Comparison of ENCODE assay signal across 31 mouse cellular contexts in genomic region chr1:97614531-97615462, GRCm38 (mm10). TPM values are rescaled to one million over a fixed set of nuclear protein-coding genes. Genes with fewer than 3 reads are reported as not detected.
DNase-seq lines count a peak whose midpoint lies in the region; ATAC-seq and TF ChIP-seq lines count a peak whose summit lies in the region.
"Had no signal": no experiment of that assay in that cellular context is flagged by ENCODE, and none has a peak within 500 bp of the region (broad histone marks: within the 10 kb centered on the region; RNA-seq: fewer than 3 reads in every experiment).

No protein-coding gene starts in this region.

- no peaks in the 10 kb centered on the region for H3K27me3 ChIP-seq in kidney, embryonic 14.5 days (ENCODE audit: control insufficient read depth, insufficient read depth, low read length)
- no peaks in the 10 kb centered on the region for H3K27me3 ChIP-seq in kidney, adult 2 months (replicated peaks; ENCODE audit: control insufficient read depth, insufficient read depth, low read length)
- H3K27me3 ChIP-seq: embryonic facial prominence, embryonic 15.5 days; heart, embryonic 15.5 days; hindbrain, embryonic 12.5 days; liver, embryonic 13.5 days; neural tube, embryonic 15.5 days; stomach, embryonic 15.5 days had no signal

- no peaks in the 10 kb centered on the region for H3K36me3 ChIP-seq in kidney, embryonic 14.5 days (ENCODE audit: control insufficient read depth, insufficient read depth, low read length)
- H3K36me3 ChIP-seq in kidney, adult 2 months (ENCODE audit: control insufficient read depth, insufficient read depth, low read length), result no peaks in the 10 kb centered on the region
- H3K36me3 ChIP-seq: embryonic facial prominence, embryonic 10.5 days; embryonic facial prominence, embryonic 15.5 days; heart, embryonic 10.5 days; heart, embryonic 15.5 days; hindbrain, embryonic 12.5 days; liver, embryonic 13.5 days; midbrain, embryonic 10.5 days; neural tube, embryonic 15.5 days; stomach, embryonic 15.5 days had no signal

- intact Hi-C loops in heart, postnatal 36 days (cut with DNase I), result no loop called here

- no peak overlapping the region for H3K4me2 ChIP-seq in kidney, embryonic 14.5 days (replicated peaks; ENCODE audit: low read depth, low read length)
- H3K4me2 ChIP-seq: embryonic facial prominence, embryonic 15.5 days; heart, embryonic 15.5 days; hindbrain, embryonic 12.5 days; liver, embryonic 13.5 days; lung, embryonic 14.5 days; neural tube, embryonic 15.5 days; stomach, embryonic 15.5 days had no signal

- ATAC-seq in kidney, embryonic 14.5 days (ENCODE audit: low FRiP score, low TSS enrichment), result no peak
- no peak for ATAC-seq in monocyte, adult 5-6 weeks (replicated peaks; ENCODE audit: insufficient number of reproducible peaks, low FRiP score, low TSS enrichment, poor library complexity, severe bottlenecking)
- ATAC-seq: activated CD4-positive, CD25-positive, alpha-beta regulatory T cell, adult 4 months; forebrain, embryonic 14.5 days; intestine, embryonic 16.5 days had no signal

- H3K4me3 ChIP-seq in kidney, embryonic 14.5 days (ENCODE audit: low read length), result no peak overlapping the region
- no peak overlapping the region for H3K4me3 ChIP-seq in kidney, adult 2 months (ENCODE audit: insufficient read depth, low read depth, low read length)
- H3K4me3 ChIP-seq: embryonic facial prominence, embryonic 10.5 days; embryonic facial prominence, embryonic 15.5 days; heart, embryonic 10.5 days; heart, embryonic 15.5 days; hindbrain, embryonic 12.5 days; liver, embryonic 13.5 days; midbrain, embryonic 10.5 days; neural tube, embryonic 15.5 days; stomach, embryonic 15.5 days had no signal

- H3K9me3 ChIP-seq in kidney, embryonic 14.5 days (ENCODE audit: control insufficient read depth, low read length), result no peaks in the 10 kb centered on the region
- H3K9me3 ChIP-seq: embryonic facial prominence, embryonic 10.5 days; embryonic facial prominence, embryonic 15.5 days; heart, embryonic 10.5 days; heart, embryonic 15.5 days; hindbrain, embryonic 12.5 days; liver, embryonic 13.5 days; midbrain, embryonic 10.5 days; neural tube, embryonic 15.5 days; stomach, embryonic 15.5 days had no signal

- no peak for TF ChIP-seq CTCF in kidney, adult 2 months (conservative IDR thresholded peaks at IDR 0.05; ENCODE audit: insufficient read depth, insufficient read length, low read depth, low read length)

- no peak for TF ChIP-seq POLR2A in kidney, adult 2 months (IDR thresholded peaks at IDR 0.05; ENCODE audit: low read depth, low read length)

- peak; percentile 89 for DNase-seq in kidney, adult 11 months
- DNase-seq in kidney, adult 2 months, result peak; percentile 90
- peak; percentile 88 for DNase-seq in kidney, adult 9 months
- peak; percentile 77 to 87 for DNase-seq in kidney, postnatal 36 days
- no peak for DNase-seq in lung, adult 18-20 months
- no peak for DNase-seq in heart, postnatal 36 days
- DNase-seq: adrenal gland, adult 2 months; adrenal gland, postnatal 36 days; B cell, adult 2 months; cerebellum, adult 8-10 months; cerebellum, postnatal 25 days; gastrocnemius, postnatal 10 days; left cerebral cortex, postnatal 4 days; liver, embryonic 13.5 days; lung, embryonic 14.5 days; lung, postnatal 14 days; right cerebral cortex, postnatal 25 days; thymus, postnatal 14 days had no signal

- 90% methylated on average over 11 of the region's 11 CpGs for WGBS in kidney, embryonic 14.5 days
- 61% methylated on average over 11 of the region's 11 CpGs for WGBS in kidney, adult 2 months

- no peak overlapping the region for H3K9ac ChIP-seq in kidney, embryonic 14.5 days (ENCODE audit: low read depth, low read length)
- H3K9ac ChIP-seq: embryonic facial prominence, embryonic 15.5 days; heart, embryonic 15.5 days; hindbrain, embryonic 12.5 days; liver, embryonic 13.5 days; lung, embryonic 14.5 days; neural tube, embryonic 15.5 days; stomach, embryonic 15.5 days had no signal

- H3K27ac ChIP-seq in kidney, embryonic 14.5 days (ENCODE audit: low read depth, low read length), result no peak overlapping the region
- H3K27ac ChIP-seq in kidney, adult 2 months (ENCODE audit: insufficient read depth, low read depth, low read length), result no peak overlapping the region
- H3K27ac ChIP-seq: embryonic facial prominence, embryonic 10.5 days; embryonic facial prominence, embryonic 15.5 days; heart, embryonic 10.5 days; heart, embryonic 15.5 days; hindbrain, embryonic 12.5 days; liver, embryonic 13.5 days; midbrain, embryonic 10.5 days; neural tube, embryonic 15.5 days; stomach, embryonic 15.5 days had no signal

- H3K4me1 ChIP-seq in kidney, embryonic 14.5 days (ENCODE audit: control insufficient read depth, insufficient read depth, low read length), result no peaks in the 10 kb centered on the region
- H3K4me1 ChIP-seq in kidney, adult 2 months (ENCODE audit: control insufficient read depth, insufficient read depth, low read length), result peaks cover 8% of the 10 kb centered on the region
- H3K4me1 ChIP-seq: embryonic facial prominence, embryonic 15.5 days; heart, embryonic 10.5 days; heart, embryonic 15.5 days; liver, embryonic 13.5 days; neural tube, embryonic 15.5 days; stomach, embryonic 15.5 days had no signal

RNA-seq across cellular contexts. Expression of gene D1Ertd622e, which starts 47.1 kb away (rescaled TPM):
- 15.4 and 22.5 TPM in 2 replicates for polyA plus RNA-seq in kidney, embryonic 14.5 days (2014; fragmentation: Nextera tagmentation; extraction: Ambion mirVana)
- 21.2 and 22.8 TPM in 2 replicates for polyA plus RNA-seq in kidney, adult 2 months (2012; rRNA removed)
- 115 to 144 TPM (median 137 TPM) in 3 replicates for total RNA-seq in monocyte, adult 5-6 weeks (2017)
- total RNA-seq in heart, postnatal 36 days (2021), result 1 to 10 TPM; 4.6 to 5.1 TPM

Comparison
In these comparisons a context has a peak if more than half of its experiments do, and no peak if none do; other contexts are left out.
1. DNase-seq: peak in kidney, adult 11 months (single experiment), kidney, adult 2 months (single experiment), kidney, adult 9 months (single experiment) and kidney, postnatal 36 days (2 of 2); none in lung, adult 18-20 months (0 of 2) and heart, postnatal 36 days (0 of 2).
2. RNA of gene D1Ertd622e, which starts 47.1 kb away (total RNA-seq): 115 to 144 TPM in monocyte, adult 5-6 weeks; 4.6 to 5.1 TPM in heart, postnatal 36 days; every median in the first group is over 10 times any median in the second.